Mouse (Mus musculus) hindbrain, postnatal 0 days (tissue): Measurements from ENCODE around the gene Mthfr. TPM values are rescaled to one million over a fixed set of nuclear protein-coding genes. Genes with fewer than 3 reads are reported as not detected.
A peak's percentile ranks its signal among the peaks of the same experiment; 100 is the strongest.

Source experiments
- ATAC-seq: fragments of 200-750 bp; cut with Nextera tagmentation; 2 replicates; pipeline ENCODE4 v1.8.0; 2017; ENCODE audit warnings: mild to moderate bottlenecking, moderate TSS enrichment, moderate library complexity
- DNase-seq: peaks from one replicate; pipeline ENCODE4 v3.0.0-alpha.2; 2015; ENCODE audit warnings: low spot score
- H3K27ac ChIP-seq: fragments of 300-500 bp; sonication (generic); 2 replicates; pipeline ENCODE4 v1.5.1; 2014; ENCODE audit warnings: mild to moderate bottlenecking
- H3K27me3 ChIP-seq: fragments of 300-500 bp; sonication (generic); 2 replicates; pipeline ENCODE4 v1.6.1; 2014; ENCODE audit warnings: low read length, mixed read lengths; ENCODE audit not compliant: insufficient read depth
- H3K36me3 ChIP-seq: fragments of 300-500 bp; sonication (generic); 2 replicates; pipeline ENCODE4 v1.6.1; 2014; ENCODE audit warnings: low read length, mixed read lengths; ENCODE audit not compliant: insufficient read depth
- H3K4me1 ChIP-seq: fragments of 300-500 bp; sonication (generic); 2 replicates; pipeline ENCODE4 v1.6.1; 2014; ENCODE audit warnings: antibody characterized with exemption, low read length, mixed read lengths; ENCODE audit not compliant: insufficient read depth
- H3K4me2 ChIP-seq: fragments of 300-500 bp; sonication (generic); 2 replicates; pipeline ENCODE4 v1.6.1; 2014; ENCODE audit warnings: low read depth, mild to moderate bottlenecking, low read length, moderate library complexity, mixed read lengths
- H3K4me3 ChIP-seq: fragments of 300-500 bp; sonication (generic); 2 replicates; pipeline ENCODE4 v1.5.1; 2014; ENCODE audit warnings: low read length
- H3K9ac ChIP-seq: fragments of 300-500 bp; sonication (generic); replicated peaks from 2 replicates; pipeline ENCODE4 v1.6.1; 2014; ENCODE audit warnings: mild to moderate bottlenecking, low read length, moderate library complexity, mixed read lengths
- H3K9me3 ChIP-seq: fragments of 300-500 bp; sonication (generic); 2 replicates; pipeline ENCODE4 v1.6.1; 2016; ENCODE audit warnings: low read length, mixed read lengths
- CTCF ChIP-seq: IDR thresholded peaks from 2 replicates; pipeline ENCODE4 v1.5.1; 2016; ENCODE audit warnings: antibody characterized with exemption, control low read depth, low read depth
- WGBS: fragments of 180-500 bp; shearing (Covaris S2); extraction: QIAGEN DNeasy Blood & Tissue Kit; methylation state at CpG from one replicate; pipeline ENCODE4 v1.1.7; 2014; 5-methylcytosine and 5-hydroxymethylcytosine counted together
- polyA plus RNA-seq: library from polyadenylated mRNA; unstranded; fragments of >200 nt; fragmentation: Nextera tagmentation; extraction: Ambion mirVana; gene quantifications from 2 replicates; pipeline ENCODE4 v1.2.1, GENCODE M21; 2015
- total RNA-seq: library from RNA; depleted of rRNA; stranded (reverse); fragments of >200 nt; gene quantifications from 2 replicates; pipeline ENCODE4 v1.2.3, GENCODE M21; 2014; rRNA removed

Gene Mthfr
- total RNA-seq (46.0 and 52.4 TPM in 2 replicates), polyA plus RNA-seq (9.3 and 10.6 TPM in 2 replicates)

- no peaks in the 10 kb centered on the region for H3K27me3 ChIP-seq
- no peak for TF ChIP-seq CTCF
- ATAC-seq (peak; percentile 95), DNase-seq (peak; percentile 100)
- H3K4me2 ChIP-seq = peak within 1 kb of the TSS; percentile 93
- peaks cover 24% of the 10 kb centered on the region for H3K4me1 ChIP-seq
- peak within 1 kb of the TSS; percentile 89 for H3K9ac ChIP-seq
- no peaks in the 10 kb centered on the region for H3K9me3 ChIP-seq
- WGBS = 0% methylated on average over 49 of the region's 54 CpGs
- 0 out of 2 replicates have a peak, but pooled peaks cover 5% of the 10 kb centered on the region for H3K36me3 ChIP-seq
- H3K4me3 ChIP-seq = peak within 1 kb of the TSS; percentile 94
- H3K27ac ChIP-seq = peak within 1 kb of the TSS; percentile 95
Observed at GRCm38 (mm10) chr4:148038600-148039253, at the start of gene Mthfr, which contains the start of gene Clcn6. Gene Mthfr (plus strand): TSS chr4:148039077. Gene Clcn6 (minus strand): TSS chr4:148038821.

GRCm38 (mm10) chr4:147993571-147994095 lies 45.2 kb upstream of the Mthfr start:
- Histone ChIP-seq H3K27me3 (no peaks in the 10 kb centered on the region), H3K9ac (no peak overlapping the region), H3K4me2 (no peak overlapping the region), H3K4me1 (no peaks in the 10 kb centered on the region), H3K36me3 (no peaks in the 10 kb centered on the region), H3K27ac (no peak overlapping the region), H3K9me3 (no peaks in the 10 kb centered on the region), H3K4me3 (no peak overlapping the region)
- DNase-seq (no peak), ATAC-seq (no peak)
- 69% methylated on average over 7 of the region's 7 CpGs for WGBS
- TF ChIP-seq CTCF = no peak

- H3K9me3 ChIP-seq = no peaks in the 10 kb centered on the region
- 77% methylated on average over 3 of the region's 3 CpGs for WGBS
- TF ChIP-seq CTCF = no peak
- H3K27me3 ChIP-seq = no peaks in the 10 kb centered on the region
- no peak overlapping the region for H3K27ac ChIP-seq
- ATAC-seq (no peak), DNase-seq (no peak)
- H3K4me3 ChIP-seq = no peak overlapping the region
- no peaks in the 10 kb centered on the region for H3K36me3 ChIP-seq
- H3K9ac ChIP-seq = no peak overlapping the region
- peaks cover 6% of the 10 kb centered on the region; the same call in 1 of the 2 replicates for H3K4me1 ChIP-seq
- no peak overlapping the region for H3K4me2 ChIP-seq
Observed at GRCm38 (mm10) chr4:147995311-147995710, 43.6 kb upstream of the Mthfr start.

- 26% methylated on average over 12 of the region's 12 CpGs for WGBS
- Histone ChIP-seq H3K9me3 (no peaks in the 10 kb centered on the region), H3K36me3 (peaks cover 12% of the 10 kb centered on the region; the same call in 1 of the 2 replicates), H3K27ac (peak within 1 kb of the TSS; percentile 34; the same call in 1 of the 2 replicates), H3K4me2 (no peak within 1 kb of the TSS), H3K27me3 (no peaks in the 10 kb centered on the region), H3K4me3 (no peak within 1 kb of the TSS), H3K4me1 (peaks cover 9% of the 10 kb centered on the region; the same call in 1 of the 2 replicates), H3K9ac (no peak within 1 kb of the TSS; the same call in 1 of the 2 replicates)
- ATAC-seq (peak; percentile 62), DNase-seq (peak; percentile 41)
- TF ChIP-seq CTCF = no peak
Observed at GRCm38 (mm10) chr4:148000202-148000772, 38.6 kb upstream of the Mthfr start, which contains the start of gene Nppa. Gene Nppa (plus strand): TSS chr4:148000722.

DNA sequence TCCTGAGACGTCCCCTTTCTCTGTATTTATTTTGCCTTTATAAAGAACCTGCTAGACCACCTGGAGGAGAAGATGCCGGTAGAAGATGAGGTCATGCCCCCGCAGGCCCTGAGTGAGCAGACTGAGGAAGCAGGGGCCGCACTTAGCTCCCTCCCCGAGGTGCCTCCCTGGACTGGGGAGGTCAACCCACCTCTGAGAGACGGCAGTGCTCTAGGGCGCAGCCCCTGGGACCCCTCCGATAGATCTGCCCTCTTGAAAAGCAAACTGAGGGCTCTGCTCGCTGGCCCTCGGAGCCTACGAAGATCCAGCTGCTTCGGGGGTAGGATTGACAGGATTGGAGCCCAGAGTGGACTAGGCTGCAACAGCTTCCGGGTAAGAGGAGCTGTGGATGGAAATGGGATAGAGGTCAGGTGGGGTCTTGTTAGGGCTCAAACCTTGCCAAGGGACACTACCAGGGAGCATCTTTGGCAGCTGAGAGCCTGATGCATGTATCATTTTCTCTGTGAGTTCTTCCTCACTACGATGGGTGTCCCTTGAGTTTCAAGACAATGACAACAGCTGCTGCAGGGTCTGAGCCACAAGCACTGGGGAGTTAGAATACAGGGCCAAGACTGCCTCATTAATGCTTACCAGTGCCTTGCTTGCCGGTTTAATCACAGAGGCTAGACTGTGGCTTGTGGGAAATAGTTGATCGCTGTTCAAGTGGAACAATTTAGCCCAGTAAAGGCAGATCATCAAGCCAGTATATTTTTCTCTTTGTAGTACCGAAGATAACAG lies 37.7 kb upstream of the Mthfr start:
- H3K9me3 ChIP-seq = no peaks in the 10 kb centered on the region
- H3K9ac ChIP-seq = no peak overlapping the region
- H3K27me3 ChIP-seq = no peaks in the 10 kb centered on the region
- peaks cover 9% of the 10 kb centered on the region; the same call in 1 of the 2 replicates for H3K4me1 ChIP-seq
- DNase-seq (peak; percentile 34), ATAC-seq (no peak)
- 61% methylated on average over 17 of the region's 17 CpGs for WGBS
- H3K4me3 ChIP-seq = no peak overlapping the region
- no peak for TF ChIP-seq CTCF
- H3K36me3 ChIP-seq = peaks cover 21% of the 10 kb centered on the region
- peak overlapping the region; percentile 34; the same call in 1 of the 2 replicates for H3K27ac ChIP-seq
- no peak overlapping the region for H3K4me2 ChIP-seq

DNA sequence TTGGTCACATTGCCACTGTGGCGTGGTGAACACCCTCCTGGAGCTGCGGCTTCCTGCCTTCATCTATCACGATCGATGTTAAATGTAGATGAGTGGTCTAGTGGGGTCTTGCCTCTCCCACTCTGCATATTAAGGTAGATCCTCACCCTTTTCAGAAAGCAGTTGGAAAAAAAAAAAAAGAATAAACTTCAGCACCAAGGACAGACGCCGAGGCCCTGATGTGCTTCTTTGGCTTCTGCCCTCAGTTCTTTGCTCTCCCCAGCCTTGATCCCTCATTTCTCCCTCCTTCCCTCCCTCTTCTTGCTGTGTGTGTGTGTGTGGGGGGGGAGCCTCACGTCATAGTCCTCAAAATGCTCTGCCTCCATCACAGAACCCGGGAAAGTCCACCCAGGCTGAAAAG lies 37.0 kb upstream of the Mthfr start:
- WGBS = 32% methylated on average over 8 of the region's 8 CpGs
- H3K4me3 ChIP-seq = no peak overlapping the region

More for the DNA sequence above, 37.0 kb upstream of the Mthfr start:
- TF ChIP-seq CTCF = no peak
- H3K9ac ChIP-seq = no peak overlapping the region
- no peaks in the 10 kb centered on the region for H3K27me3 ChIP-seq
- no peak for ATAC-seq
- peaks cover 9% of the 10 kb centered on the region; the same call in 1 of the 2 replicates for H3K4me1 ChIP-seq
- no peaks in the 10 kb centered on the region for H3K9me3 ChIP-seq
- no peak overlapping the region for H3K4me2 ChIP-seq
- peak overlapping the region; percentile 34; the same call in 1 of the 2 replicates for H3K27ac ChIP-seq
- peaks cover 28% of the 10 kb centered on the region for H3K36me3 ChIP-seq
- DNase-seq = no peak
